Mouse (Mus musculus): ENCODE measurements around the gene Cyp19a1. TPM values are rescaled to one million over a fixed set of nuclear protein-coding genes. Genes with fewer than 3 reads are reported as not detected.

Gene Cyp19a1
- polyA plus RNA-seq (2012; ENCODE audit: low replicate concordance): 0.11 TPM in 1 of 2 replicates, not detected in the other

GRCm38 (mm10) chr9:54268010-54268409 is at the start of gene Cyp19a1:
Cyp19a1 (minus strand) TSS chr9:54268110.

GRCm38 (mm10) chr9:54286331-54286987 is 18.5 kb upstream of the Cyp19a1 start, which contains the start of gene Gldn:
Gldn (plus strand) TSS chr9:54286486.

Other genes with a start within 250 kb of the Cyp19a1 start
- not detected in 2 replicates for gene Tnfaip8l3, start 199.7 kb downstream of the Cyp19a1 start, polyA plus RNA-seq (2012; ENCODE audit: low replicate concordance)
- gene Gldn, start 18.4 kb upstream of the Cyp19a1 start, polyA plus RNA-seq (2012; ENCODE audit: low replicate concordance): not detected in 2 replicates
- 1.4 and 2.7 TPM in 2 replicates for gene Dmxl2, start 233.5 kb upstream of the Cyp19a1 start, polyA plus RNA-seq (2012; ENCODE audit: low replicate concordance)